Mouse (Mus musculus) liver, adult 10 weeks (tissue): ENCODE measurements around the gene Cd5l. TPM values are rescaled to one million over a fixed set of nuclear protein-coding genes. Genes with fewer than 3 reads are reported as not detected.

ENCODE experiments used
- polyA plus RNA-seq: library from polyadenylated mRNA; stranded (reverse); fragments of 350-450 nt; fragmentation: Illumina TruSeq; extraction: RNeasy Lipid Tissue Mini Kit (QIAGEN cat#74804); gene quantifications from one replicate; pipeline ENCODE4 v1.2.3, GENCODE M21; 2014; ENCODE audit warnings: low read depth, low replicate concordance

The Cd5l gene
- polyA plus RNA-seq, result 34.7 TPM

GRCm38 (mm10) chr3:87357581-87357980 is at the start of gene Cd5l:
Cd5l (plus strand) TSS chr3:87357881.

GRCm38 (mm10) chr3:87376195-87377165 is 18.8 kb downstream of the Cd5l start, which contains the start of gene Fcrl1:
Fcrl1 (plus strand) TSS chr3:87376387.

Other genes starting within 250 kb of the Cd5l start
- gene Kirrel, start 183.1 kb upstream of the Cd5l start, polyA plus RNA-seq, result 0.19 TPM
- not detected for gene Fcrls, start 94.1 kb upstream of the Cd5l start, polyA plus RNA-seq
- gene Fcrl1, start 18.5 kb downstream of the Cd5l start, polyA plus RNA-seq, result 0.21 TPM
- not detected for gene Fcrl5, start 77.9 kb downstream of the Cd5l start, polyA plus RNA-seq
- 5.3 TPM for gene Etv3, start 167.5 kb downstream of the Cd5l start, polyA plus RNA-seq